Mouse (Mus musculus) cortical plate, adult 2 months (tissue): Measurements from ENCODE around the gene Zfp955a. TPM values are rescaled to one million over a fixed set of nuclear protein-coding genes. Genes with fewer than 3 reads are reported as not detected.
"Not testable (repeated sequence)": the region's sequence is repeated elsewhere in the genome, so short reads cannot be mapped to it uniquely, and the experiment has no call there.

ENCODE experiments used
- H3K27ac ChIP-seq: fragments of 200-500 bp; 2 replicates; pipeline ENCODE4 v1.5.1; 2012; ENCODE audit warnings: low read length, control low read depth, inconsistent platforms; ENCODE audit not compliant: insufficient read depth
- H3K4me1 ChIP-seq: fragments of 200-500 bp; 2 replicates; pipeline ENCODE4 v1.6.1; 2011; ENCODE audit warnings: low read length; ENCODE audit not compliant: control insufficient read depth, insufficient read depth
- H3K4me3 ChIP-seq: fragments of 200-500 bp; 2 replicates; pipeline ENCODE4 v1.5.1; 2011; ENCODE audit warnings: mild to moderate bottlenecking, low read length, control low read depth; ENCODE audit not compliant: insufficient read depth
- CTCF ChIP-seq: fragments of 200-500 bp; IDR thresholded peaks from 2 replicates; pipeline ENCODE4 v1.5.1; 2011; ENCODE audit warnings: mild to moderate bottlenecking, control low read depth, low read length; ENCODE audit not compliant: insufficient read depth; ENCODE audit errors: extremely low read depth
- POLR2A ChIP-seq: fragments of 200-500 bp; IDR thresholded peaks from 2 replicates; pipeline ENCODE4 v1.6.1; 2011; ENCODE audit warnings: mild to moderate bottlenecking, low read length, control low read depth; ENCODE audit not compliant: insufficient read depth; ENCODE audit errors: extremely low read depth
- polyA plus RNA-seq: library from polyadenylated mRNA; depleted of rRNA; stranded (reverse); fragments of >200 nt; gene quantifications from 2 replicates; pipeline ENCODE4 v1.2.3, GENCODE M21; 2012; rRNA removed

Zfp955a gene
- 4.9 and 5.0 TPM in 2 replicates for polyA plus RNA-seq

GRCm38 (mm10) chr17:33254530-33255318, at the start of gene Zfp955a:
Zfp955a (minus strand) TSS chr17:33255145.
- H3K4me3 ChIP-seq, H3K27ac ChIP-seq, H3K4me1 ChIP-seq: not testable (repeated sequence)

GRCm38 (mm10) chr17:33289876-33290149, 34.9 kb upstream of the Zfp955a start:
- H3K27ac ChIP-seq, H3K4me3 ChIP-seq, H3K4me1 ChIP-seq: not testable (repeated sequence)

DNA sequence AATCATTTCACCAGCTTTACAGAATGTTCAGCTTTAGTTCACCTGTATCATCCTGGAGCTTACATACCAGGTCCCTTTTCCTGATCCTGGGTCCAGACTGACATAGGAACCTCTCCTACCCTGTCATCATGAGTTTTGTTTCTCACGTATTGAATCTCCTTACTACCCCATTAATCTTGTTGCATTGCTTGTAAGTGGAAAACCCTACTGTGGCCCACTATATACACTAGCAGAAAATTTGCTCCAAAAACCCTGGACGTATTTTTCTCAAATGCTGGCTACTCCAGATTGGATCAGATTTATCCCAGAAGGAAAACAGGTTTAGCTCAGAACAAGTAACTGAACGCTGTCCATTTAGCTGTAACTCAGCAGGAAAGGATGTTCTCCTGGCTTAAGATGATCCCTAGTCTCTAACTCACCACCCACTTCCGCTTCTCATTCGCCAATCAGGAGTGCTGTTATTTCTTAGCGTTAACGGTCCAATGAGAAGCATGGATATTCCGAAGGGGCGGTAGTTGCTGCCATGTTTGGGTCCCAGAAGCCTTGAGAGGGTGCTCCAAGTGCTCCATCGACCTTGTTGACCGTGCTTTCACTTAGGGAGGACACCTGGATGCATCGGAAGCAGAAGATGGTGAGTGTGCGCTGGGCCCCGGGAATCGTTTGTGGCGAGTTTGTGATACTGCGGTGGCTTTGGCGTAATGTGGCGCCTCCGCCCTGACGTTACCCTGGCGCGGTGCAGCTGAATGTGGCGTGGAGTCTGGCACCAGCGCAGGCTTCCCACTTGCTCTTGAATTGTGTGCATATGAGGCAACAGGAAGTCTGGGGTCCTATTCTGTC, 34.3 kb upstream of the Zfp955a start, which contains the start of gene Zfp955b:
Zfp955b (plus strand) TSS at position 506 of the 837 bp plus-strand sequence.
- H3K27ac ChIP-seq, H3K4me3 ChIP-seq, H3K4me1 ChIP-seq: not testable (repeated sequence)

DNA sequence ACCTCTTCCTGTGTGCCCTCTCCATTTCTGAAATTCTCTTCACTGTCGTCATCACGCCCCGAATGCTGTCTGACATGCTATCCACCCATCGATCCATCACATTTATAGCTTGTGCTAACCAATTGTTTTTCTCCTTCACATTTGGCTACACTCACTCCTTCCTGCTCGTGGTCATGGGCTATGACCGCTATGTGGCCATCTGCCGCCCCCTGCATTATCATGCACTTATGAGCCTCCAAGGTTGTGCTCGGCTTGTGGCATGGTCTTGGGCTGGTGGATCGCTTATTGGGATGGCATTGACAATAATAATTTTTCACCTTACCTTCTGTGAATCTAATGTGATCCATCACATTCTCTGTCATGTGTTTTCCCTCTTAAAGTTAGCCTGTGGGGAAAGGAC, 14.0 kb upstream of the Zfp955a start:
- Histone ChIP-seq H3K4me3 (no peak overlapping the region), H3K27ac (no peak overlapping the region), H3K4me1 (no peaks in the 10 kb centered on the region)
- no peak for TF ChIP-seq CTCF
- TF ChIP-seq POLR2A: no peak

GRCm38 (mm10) chr17:33264376-33264775, 9.4 kb upstream of the Zfp955a start, which contains the start of gene Olfr63:
Olfr63 (plus strand) TSS chr17:33264676.
- no peak for TF ChIP-seq CTCF
- TF ChIP-seq POLR2A: no peak
- no peak within 1 kb of the TSS for H3K4me3 ChIP-seq

GRCm38 (mm10) chr17:33255319-33255657, 343 bp upstream of the Zfp955a start:
- not testable (repeated sequence) for H3K4me1 ChIP-seq, H3K4me3 ChIP-seq, H3K27ac ChIP-seq

More at GRCm38 (mm10) chr17:33264376-33264775, 9.4 kb upstream of the Zfp955a start, which contains the start of gene Olfr63:
- no peaks in the 10 kb centered on the region for H3K4me1 ChIP-seq
- H3K27ac ChIP-seq: no peak within 1 kb of the TSS

DNA sequence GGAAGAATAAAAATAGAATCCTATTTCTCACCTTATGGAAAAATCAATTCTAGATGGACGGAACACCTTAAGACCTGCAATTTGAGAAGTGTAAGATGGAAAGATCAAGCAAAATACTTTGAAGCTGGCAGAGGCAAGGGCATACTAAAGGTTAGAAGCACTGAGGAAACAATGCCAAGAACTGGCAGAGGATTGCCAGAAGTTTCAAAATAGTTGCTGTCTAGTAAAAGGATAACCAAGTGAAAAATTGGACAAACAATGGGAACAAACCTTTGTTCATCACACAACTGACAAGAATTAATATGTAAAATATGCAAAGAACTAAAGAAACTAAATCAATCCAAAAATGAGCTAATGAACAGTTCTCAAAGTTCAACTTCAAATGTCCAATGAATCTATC, 18.3 kb downstream of the Zfp955a start:
- not testable (repeated sequence) for H3K27ac ChIP-seq, H3K4me1 ChIP-seq, H3K4me3 ChIP-seq

GRCm38 (mm10) chr17:33221590-33221989, 33.4 kb downstream of the Zfp955a start, which contains the start of gene Olfr1564:
Olfr1564 (minus strand) TSS chr17:33221690.
- no peak within 1 kb of the TSS for H3K27ac ChIP-seq
- H3K4me1 ChIP-seq: no peaks in the 10 kb centered on the region
- TF ChIP-seq CTCF: no peak
- H3K4me3 ChIP-seq: no peak within 1 kb of the TSS

GRCm38 (mm10) chr17:33191002-33191401, 63.9 kb downstream of the Zfp955a start, which contains the start of gene Olfr239:
Olfr239 (plus strand) TSS chr17:33191302.
- not testable (repeated sequence) for H3K27ac ChIP-seq, H3K4me3 ChIP-seq, H3K4me1 ChIP-seq

Other genes with a start within 250 kb of the Zfp955a start
- gene Zfp763, start 221.7 kb downstream of the Zfp955a start, polyA plus RNA-seq: 9.7 and 10.1 TPM in 2 replicates
- 0.08 TPM in 1 of 2 replicates, not detected in the other for gene 4921501E09Rik, start 187.1 kb downstream of the Zfp955a start, polyA plus RNA-seq
- 8.0 and 8.6 TPM in 2 replicates for gene Zfp563, start 165.8 kb downstream of the Zfp955a start, polyA plus RNA-seq
- gene Morc2b, start 115.5 kb downstream of the Zfp955a start, polyA plus RNA-seq: 4.6 and 5.2 TPM in 2 replicates
- gene Olfr55, start 86.7 kb downstream of the Zfp955a start, polyA plus RNA-seq: not detected in 2 replicates
- not detected in 2 replicates for gene Olfr239, start 63.8 kb downstream of the Zfp955a start, polyA plus RNA-seq
- 2.5 and 2.7 TPM in 2 replicates for gene Olfr1564, start 33.5 kb downstream of the Zfp955a start, polyA plus RNA-seq
- gene Olfr63, start 9.5 kb upstream of the Zfp955a start, polyA plus RNA-seq: not detected in 2 replicates
- gene Zfp955b, start 34.4 kb upstream of the Zfp955a start, polyA plus RNA-seq: 10.9 and 12.4 TPM in 2 replicates
- 8.7 and 10.3 TPM in 2 replicates for gene Zfp81, start 103.7 kb upstream of the Zfp955a start, polyA plus RNA-seq
- gene Zfp101, start 139.5 kb upstream of the Zfp955a start, polyA plus RNA-seq: 9.4 and 9.7 TPM in 2 replicates
- gene Actl9, start 177.8 kb upstream of the Zfp955a start, polyA plus RNA-seq: 0.40 and 0.50 TPM in 2 replicates